Mouse (Mus musculus) embryonic fibroblast, embryonic 13.5 days (primary cell): ENCODE measurements around the gene Vezt.

ENCODE experiments used
- CTCF ChIP-seq: IDR thresholded peaks from 2 replicates; pipeline ENCODE4 v1.5.1; 2011; ENCODE audit warnings: mild to moderate bottlenecking, control low read depth, low read length, moderate library complexity, borderline replicate concordance; ENCODE audit not compliant: insufficient read depth
- POLR2A ChIP-seq: IDR thresholded peaks from 2 replicates; pipeline ENCODE4 v1.6.1; 2011; ENCODE audit warnings: low read depth, mild to moderate bottlenecking, control low read depth, low read length, moderate library complexity

- no peak for TF ChIP-seq CTCF
- TF ChIP-seq POLR2A: no peak
Measured at GRCm38 (mm10) chr10:93924666-93925065, 111.0 kb downstream of the Vezt start.
